Mouse (Mus musculus): ENCODE measurements at regions not wholly inside any gene's neighbourhood (a gene's known extent, or its start where the extent isn't known, plus 50 kb on each side); places are given as distances from the start of the nearest gene placed in this dataset.

DNA sequence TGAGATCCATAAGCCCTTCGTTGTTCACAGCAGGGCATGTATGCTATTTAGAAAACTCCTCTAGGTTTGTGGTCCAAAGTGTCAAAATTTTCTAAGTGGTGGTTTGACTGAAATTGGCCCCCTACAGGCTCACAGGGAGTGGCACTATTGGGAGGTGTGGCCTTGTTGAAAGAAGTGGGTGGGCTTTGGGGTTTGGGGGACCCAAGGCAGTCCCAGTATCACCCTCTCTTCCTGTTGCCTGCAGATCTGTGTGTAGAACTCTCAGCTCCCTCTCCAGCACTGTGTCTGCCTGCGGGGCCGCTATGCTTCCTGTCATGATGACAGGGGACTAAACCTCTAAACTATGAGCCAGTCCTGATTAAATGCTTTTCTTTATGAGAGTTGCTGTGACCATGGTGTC is 144.1 kb upstream of the Serp2 start:
- H3K9me3 ChIP-seq (ENCODE audit: control insufficient read depth, low read length): no peaks in the 10 kb centered on the region
- no peak for ATAC-seq
- H3K4me3 ChIP-seq (ENCODE audit: low read length): no peak overlapping the region
- no peaks in the 10 kb centered on the region for H3K36me3 ChIP-seq (ENCODE audit: control insufficient read depth, insufficient read depth, low read length)
- no peaks in the 10 kb centered on the region for H3K27me3 ChIP-seq (replicated peaks; ENCODE audit: control insufficient read depth, insufficient read depth, low read length)
- no peak overlapping the region for H3K4me2 ChIP-seq (ENCODE audit: low read length)
- no peak overlapping the region for H3K9ac ChIP-seq (ENCODE audit: low read depth, low read length)
- no peak overlapping the region for H3K27ac ChIP-seq (ENCODE audit: low read depth, low read length)
- peaks cover 5% of the 10 kb centered on the region; the same call in 1 of the 2 replicates for H3K4me1 ChIP-seq (ENCODE audit: control insufficient read depth, insufficient read depth, low read depth, low read length)
- 88% methylated on average over 3 of the region's 3 CpGs for WGBS

DNA sequence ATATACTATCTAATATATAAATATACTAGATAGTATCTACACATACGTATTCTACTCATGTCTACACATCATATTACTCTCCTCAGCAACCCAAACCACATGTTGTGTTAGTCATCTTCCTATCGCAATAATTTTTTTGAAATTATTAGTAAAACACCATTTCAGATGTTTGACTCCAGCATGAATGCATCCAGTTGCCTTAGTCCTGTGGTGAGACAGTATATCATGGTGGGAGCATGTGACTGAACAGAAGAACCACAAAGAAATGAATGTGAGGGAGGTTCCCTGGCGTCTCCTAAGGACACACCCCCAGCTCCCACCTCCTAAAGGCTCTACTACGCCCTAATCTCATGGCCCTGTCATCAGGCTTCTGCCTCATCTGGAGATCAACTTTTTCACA is 143.5 kb upstream of the Serp2 start:
- no peak overlapping the region for H3K4me3 ChIP-seq (ENCODE audit: low read length)
- no peak for ATAC-seq
- H3K9ac ChIP-seq (ENCODE audit: low read depth, low read length): no peak overlapping the region
- no peak overlapping the region for H3K27ac ChIP-seq (ENCODE audit: low read depth, low read length)
- H3K4me2 ChIP-seq (ENCODE audit: low read length): no peak overlapping the region
- H3K27me3 ChIP-seq (replicated peaks; ENCODE audit: control insufficient read depth, insufficient read depth, low read length): no peaks in the 10 kb centered on the region
- no peaks in the 10 kb centered on the region for H3K36me3 ChIP-seq (ENCODE audit: control insufficient read depth, insufficient read depth, low read length)
- 86% methylated on average over 4 of the region's 4 CpGs for WGBS
- H3K4me1 ChIP-seq (ENCODE audit: control insufficient read depth, insufficient read depth, low read depth, low read length): peaks cover 5% of the 10 kb centered on the region; the same call in 1 of the 2 replicates
- H3K9me3 ChIP-seq (ENCODE audit: control insufficient read depth, low read length): no peaks in the 10 kb centered on the region

DNA sequence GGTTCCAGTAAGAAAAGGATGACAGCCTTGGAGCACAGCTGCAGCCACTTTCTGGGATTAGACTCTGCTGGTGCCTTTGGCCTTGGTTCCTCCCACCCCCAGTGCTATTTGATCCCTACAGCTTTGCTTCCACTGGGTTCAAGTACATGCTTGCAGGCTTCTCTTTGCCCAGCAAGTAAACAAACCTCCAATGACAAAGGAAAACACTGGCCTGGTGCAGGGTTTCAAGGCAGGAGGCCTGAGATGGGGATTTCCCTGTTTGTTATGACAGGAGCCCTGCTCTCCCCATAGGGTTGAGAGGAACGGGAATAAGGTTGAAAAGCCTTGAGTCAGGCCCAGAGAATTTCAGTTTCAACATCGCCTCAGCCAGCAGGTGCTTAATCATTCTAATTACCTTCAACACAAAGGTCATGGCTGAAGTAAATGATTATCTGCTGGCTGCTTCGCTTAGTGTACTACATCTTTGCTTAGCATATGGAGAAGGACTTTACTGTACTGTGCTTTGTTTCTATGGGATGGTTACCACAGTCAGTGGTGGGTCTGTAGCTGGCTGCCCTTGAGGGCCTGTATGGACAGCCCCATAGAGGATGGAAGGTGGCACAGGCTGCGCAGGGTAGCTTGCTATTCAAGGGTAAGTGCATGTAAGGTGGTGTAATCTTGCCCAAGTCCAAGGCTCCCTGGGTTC is 142.2 kb upstream of the Serp2 start:
- H3K9ac ChIP-seq (ENCODE audit: low read depth, low read length): no peak overlapping the region
- no peak overlapping the region for H3K4me2 ChIP-seq (ENCODE audit: low read length)
- peaks cover 5% of the 10 kb centered on the region; the same call in 1 of the 2 replicates for H3K4me1 ChIP-seq (ENCODE audit: control insufficient read depth, insufficient read depth, low read depth, low read length)
- H3K27me3 ChIP-seq (replicated peaks; ENCODE audit: control insufficient read depth, insufficient read depth, low read length): no peaks in the 10 kb centered on the region
- no peaks in the 10 kb centered on the region for H3K36me3 ChIP-seq (ENCODE audit: control insufficient read depth, insufficient read depth, low read length)
- WGBS: 44% methylated on average over 4 of the region's 4 CpGs
- ATAC-seq: no peak
- H3K4me3 ChIP-seq (ENCODE audit: low read length): no peak overlapping the region
- 0 out of 2 replicates have a peak overlapping the region, but pooled peaks have one; percentile 2 for H3K27ac ChIP-seq (ENCODE audit: low read depth, low read length)
- H3K9me3 ChIP-seq (ENCODE audit: control insufficient read depth, low read length): no peaks in the 10 kb centered on the region

DNA sequence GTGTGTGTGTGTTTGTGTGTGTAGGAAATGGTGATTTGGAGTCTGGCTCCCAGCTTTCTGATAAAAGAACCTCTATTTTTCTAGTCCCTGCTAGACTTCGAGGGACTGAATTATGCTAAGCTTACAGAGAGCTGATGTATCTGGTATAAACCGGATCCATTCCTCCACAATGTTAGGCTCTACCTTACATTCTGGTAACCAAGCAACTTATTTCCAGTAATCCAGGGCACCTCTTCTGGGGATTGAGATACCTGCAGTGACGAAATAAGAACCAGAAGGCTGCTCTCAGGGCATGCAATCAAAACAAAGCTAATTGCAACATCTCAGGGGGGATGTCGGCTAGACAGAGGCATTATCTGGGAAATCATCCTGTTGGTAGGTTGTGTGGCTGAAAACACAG is 140.0 kb upstream of the Serp2 start:
- Histone ChIP-seq H3K9ac (ENCODE audit: low read depth, low read length) (no peak overlapping the region), H3K4me3 (ENCODE audit: low read length) (no peak overlapping the region), H3K9me3 (ENCODE audit: control insufficient read depth, low read length) (no peaks in the 10 kb centered on the region), H3K27me3 (replicated peaks; ENCODE audit: control insufficient read depth, insufficient read depth, low read length) (no peaks in the 10 kb centered on the region), H3K27ac (ENCODE audit: low read depth, low read length) (peak overlapping the region; percentile 54; the same call in 1 of the 2 replicates), H3K4me1 (ENCODE audit: control insufficient read depth, insufficient read depth, low read depth, low read length) (peaks cover 3% of the 10 kb centered on the region; the same call in 1 of the 2 replicates), H3K36me3 (ENCODE audit: control insufficient read depth, insufficient read depth, low read length) (no peaks in the 10 kb centered on the region), H3K4me2 (ENCODE audit: low read length) (no peak overlapping the region)
- ATAC-seq: peak; percentile 67; the same call in 1 of the 2 replicates
- 42% methylated on average over 4 of the region's 4 CpGs for WGBS

DNA sequence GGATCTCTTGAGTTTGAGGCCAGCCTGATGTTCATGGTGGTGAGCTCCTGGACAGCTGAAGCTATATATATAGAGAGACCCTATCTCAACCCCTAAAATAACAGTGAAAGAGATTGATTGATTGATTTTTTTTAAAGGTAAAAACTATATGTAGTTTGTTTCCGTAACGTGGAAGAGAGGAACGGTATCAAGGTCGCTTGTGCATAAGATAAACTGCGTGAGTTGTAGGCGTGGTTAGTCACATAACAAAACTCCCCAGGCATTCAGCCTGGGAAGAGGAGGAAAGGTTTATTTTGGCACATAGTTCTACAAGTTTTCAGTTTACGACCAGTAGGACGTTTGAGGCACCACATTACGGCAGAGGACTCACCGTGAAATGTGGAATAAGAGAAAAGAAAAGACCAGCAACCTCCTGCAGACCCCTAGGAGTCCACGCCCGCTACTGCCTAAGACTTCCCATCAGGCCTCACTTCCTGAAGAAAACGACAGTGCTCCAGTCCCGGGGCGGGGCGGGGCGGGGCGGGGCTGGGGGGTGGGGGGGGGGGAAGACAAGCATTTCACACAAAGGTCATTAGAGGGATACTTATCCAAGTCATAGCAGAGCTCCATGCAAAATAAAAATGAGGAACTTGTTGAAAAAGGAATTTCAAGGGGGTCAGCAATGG is 139.1 kb upstream of the Serp2 start:
- no peak overlapping the region for H3K4me3 ChIP-seq (ENCODE audit: low read length)
- no peak overlapping the region for H3K4me2 ChIP-seq (ENCODE audit: low read length)
- H3K9me3 ChIP-seq (ENCODE audit: control insufficient read depth, low read length): no peaks in the 10 kb centered on the region
- no peaks in the 10 kb centered on the region for H3K36me3 ChIP-seq (ENCODE audit: control insufficient read depth, insufficient read depth, low read length)
- WGBS: 64% methylated on average over 18 of the region's 18 CpGs
- H3K9ac ChIP-seq (ENCODE audit: low read depth, low read length): no peak overlapping the region
- no peaks in the 10 kb centered on the region for H3K27me3 ChIP-seq (replicated peaks; ENCODE audit: control insufficient read depth, insufficient read depth, low read length)
- no peak for ATAC-seq
- H3K4me1 ChIP-seq (ENCODE audit: control insufficient read depth, insufficient read depth, low read depth, low read length): peaks cover 3% of the 10 kb centered on the region; the same call in 1 of the 2 replicates
- H3K27ac ChIP-seq (ENCODE audit: low read depth, low read length): no peak overlapping the region

DNA sequence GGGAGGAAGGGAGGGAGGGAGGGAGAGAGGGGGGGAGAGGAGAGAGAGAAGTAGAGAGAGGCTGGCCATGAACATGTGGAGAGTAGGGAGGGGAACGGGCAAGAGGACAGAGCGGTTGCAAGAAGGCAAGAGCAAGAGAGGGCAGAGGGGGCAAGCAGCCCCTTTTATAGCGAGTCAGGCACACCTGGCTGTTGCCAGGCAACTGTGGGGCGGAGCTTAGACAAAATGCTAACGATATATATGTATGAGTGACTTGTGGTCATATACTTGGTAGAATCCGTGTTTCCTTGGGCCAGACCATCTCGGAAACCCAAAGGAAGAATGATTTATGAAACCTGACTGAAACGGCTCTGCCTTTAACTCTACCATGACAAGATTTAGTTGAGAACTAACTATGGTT is 138.2 kb upstream of the Serp2 start:
- Histone ChIP-seq H3K27ac (ENCODE audit: low read depth, low read length) (no peak overlapping the region), H3K4me1 (ENCODE audit: control insufficient read depth, insufficient read depth, low read depth, low read length) (peaks cover 3% of the 10 kb centered on the region; the same call in 1 of the 2 replicates), H3K9me3 (ENCODE audit: control insufficient read depth, low read length) (no peaks in the 10 kb centered on the region), H3K4me3 (ENCODE audit: low read length) (no peak overlapping the region), H3K9ac (ENCODE audit: low read depth, low read length) (no peak overlapping the region), H3K27me3 (replicated peaks; ENCODE audit: control insufficient read depth, insufficient read depth, low read length) (no peaks in the 10 kb centered on the region), H3K4me2 (ENCODE audit: low read length) (no peak overlapping the region), H3K36me3 (ENCODE audit: control insufficient read depth, insufficient read depth, low read length) (no peaks in the 10 kb centered on the region)
- no peak for ATAC-seq
- WGBS: 84% methylated on average over 8 of the region's 8 CpGs

DNA sequence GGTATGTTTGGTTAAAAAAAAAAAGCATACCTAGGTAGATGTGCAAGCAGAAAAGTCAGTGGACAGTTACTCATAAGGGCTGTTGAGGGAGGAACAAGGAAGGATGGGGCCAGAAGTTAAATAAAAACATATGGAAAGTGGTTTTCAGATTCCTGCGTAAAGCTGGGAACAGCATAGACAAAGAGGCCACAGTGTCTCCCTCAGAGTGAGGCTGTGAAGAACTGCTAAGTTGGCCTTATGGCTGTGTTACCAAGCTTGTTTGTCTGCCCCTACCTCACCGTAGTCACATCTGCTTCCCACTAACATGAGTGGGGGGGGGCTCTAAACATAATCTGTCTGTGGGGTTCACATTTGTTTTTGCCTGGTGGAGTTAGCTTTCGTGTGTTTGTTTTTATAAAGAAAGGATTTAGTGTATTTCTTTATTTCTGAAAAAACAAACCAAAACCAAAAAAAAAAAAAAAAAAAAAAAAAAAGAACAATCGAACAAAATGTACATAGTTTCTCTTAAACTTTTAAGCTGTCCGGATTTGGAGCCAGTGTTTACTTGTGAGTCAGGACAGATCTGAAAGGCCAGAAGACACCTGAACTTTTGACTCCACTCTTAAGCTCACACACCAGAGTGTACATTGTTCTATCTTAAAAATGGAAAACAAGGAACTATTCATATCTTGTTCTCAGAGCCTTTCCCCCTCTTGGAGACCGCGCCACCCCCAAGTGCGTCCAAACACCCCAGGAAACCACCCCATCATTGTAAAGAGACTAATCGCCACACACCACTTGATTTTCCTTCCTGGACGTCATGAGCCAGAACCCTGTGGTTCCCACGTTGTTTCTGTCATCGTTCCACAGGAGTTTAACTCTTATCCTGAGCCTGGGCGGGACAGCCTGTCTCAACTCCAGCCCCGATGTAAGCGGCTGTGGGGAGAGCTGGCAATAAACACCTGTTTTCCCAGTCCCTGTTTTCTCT is 136.9 kb upstream of the Serp2 start:
- Histone ChIP-seq H3K36me3 (ENCODE audit: control insufficient read depth, insufficient read depth, low read length) (no peaks in the 10 kb centered on the region), H3K4me2 (ENCODE audit: low read length) (no peak overlapping the region), H3K9ac (ENCODE audit: low read depth, low read length) (no peak overlapping the region), H3K9me3 (ENCODE audit: control insufficient read depth, low read length) (no peaks in the 10 kb centered on the region), H3K27ac (ENCODE audit: low read depth, low read length) (no peak overlapping the region), H3K27me3 (replicated peaks; ENCODE audit: control insufficient read depth, insufficient read depth, low read length) (no peaks in the 10 kb centered on the region), H3K4me1 (ENCODE audit: control insufficient read depth, insufficient read depth, low read depth, low read length) (peaks cover 3% of the 10 kb centered on the region), H3K4me3 (ENCODE audit: low read length) (no peak overlapping the region)
- 58% methylated on average over 15 of the region's 15 CpGs for WGBS
- ATAC-seq: no peak

DNA sequence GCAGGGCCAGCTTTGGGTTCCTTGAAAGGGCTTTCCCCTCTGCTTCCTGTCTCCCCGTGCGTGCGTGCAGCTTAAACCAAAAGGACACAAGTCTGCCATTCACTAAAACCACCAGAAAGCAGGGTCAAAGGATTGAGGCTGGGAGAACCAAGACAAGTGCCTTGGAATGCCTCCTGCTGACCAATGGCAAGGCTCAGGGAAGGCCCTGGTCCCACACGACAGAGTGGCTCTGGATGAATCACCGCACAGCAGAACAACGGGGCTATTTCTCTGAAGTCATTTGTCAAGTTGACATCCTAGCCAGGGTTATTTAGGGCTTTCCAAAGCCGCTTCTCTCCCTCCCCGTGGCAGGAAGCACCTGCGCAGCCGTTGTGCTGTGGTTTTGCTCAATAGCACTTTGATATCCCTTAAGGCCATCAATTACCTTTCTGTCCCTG is 131.3 kb upstream of the Serp2 start:
- no peaks in the 10 kb centered on the region for H3K9me3 ChIP-seq (ENCODE audit: control insufficient read depth, low read length)
- ATAC-seq: peak; percentile 87
- H3K4me3 ChIP-seq (ENCODE audit: low read length): no peak overlapping the region
- no peak overlapping the region for H3K4me2 ChIP-seq (ENCODE audit: low read length)
- H3K36me3 ChIP-seq (ENCODE audit: control insufficient read depth, insufficient read depth, low read length): no peaks in the 10 kb centered on the region
- no peak overlapping the region; the same call in 1 of the 2 replicates for H3K9ac ChIP-seq (ENCODE audit: low read depth, low read length)
- peaks cover 14% of the 10 kb centered on the region for H3K4me1 ChIP-seq (ENCODE audit: control insufficient read depth, insufficient read depth, low read depth, low read length)
- H3K27ac ChIP-seq (ENCODE audit: low read depth, low read length): peak overlapping the region; percentile 56; the same call in 1 of the 2 replicates
- 20% methylated on average over 10 of the region's 10 CpGs for WGBS
- H3K27me3 ChIP-seq (replicated peaks; ENCODE audit: control insufficient read depth, insufficient read depth, low read length): no peaks in the 10 kb centered on the region

All from hindbrain, embryonic 16.5 days (tissue).